Comparison of ENCODE assay signal across 10 mouse cellular contexts in genomic region chr3:68282844-68283594, GRCm38 (mm10).
DNase-seq lines count a peak whose midpoint lies in the region; ATAC-seq and TF ChIP-seq lines count a peak whose summit lies in the region.
"Had no signal": no experiment of that assay in that cellular context is flagged by ENCODE, and none has a peak within 500 bp of the region (broad histone marks: within the 10 kb centered on the region; RNA-seq: fewer than 3 reads in every experiment).

No protein-coding gene starts in this region.

- no peaks in the 10 kb centered on the region for H3K36me3 ChIP-seq in lung, embryonic 15.5 days
- no peaks in the 10 kb centered on the region for H3K36me3 ChIP-seq in hindbrain, embryonic 12.5 days
- no peaks in the 10 kb centered on the region for H3K36me3 ChIP-seq in lung, postnatal 0 days (ENCODE audit: insufficient read depth, low read length)
- no peaks in the 10 kb centered on the region for H3K36me3 ChIP-seq in stomach, embryonic 14.5 days (ENCODE audit: control insufficient read depth, insufficient read depth, low read length)

- H3K27ac ChIP-seq in lung, embryonic 15.5 days: no peak overlapping the region
- H3K27ac ChIP-seq in hindbrain, embryonic 12.5 days: peak overlapping the region; percentile 66
- no peak overlapping the region for H3K27ac ChIP-seq in lung, postnatal 0 days (ENCODE audit: low read length)
- H3K27ac ChIP-seq in stomach, embryonic 14.5 days (ENCODE audit: low read length): no peak overlapping the region

- H3K9ac ChIP-seq in lung, embryonic 15.5 days: no peak overlapping the region
- no peak overlapping the region for H3K9ac ChIP-seq in hindbrain, embryonic 12.5 days
- no peak overlapping the region for H3K9ac ChIP-seq in lung, postnatal 0 days (replicated peaks; ENCODE audit: low read depth)
- H3K9ac ChIP-seq in stomach, embryonic 14.5 days (replicated peaks; ENCODE audit: low read depth, low read length): no peak overlapping the region

- WGBS in lung, embryonic 15.5 days: 36% methylated on average over 7 of the region's 7 CpGs
- 40% methylated on average over 7 of the region's 7 CpGs for WGBS in hindbrain, embryonic 12.5 days
- WGBS in lung, postnatal 0 days: 34% methylated on average over 7 of the region's 7 CpGs
- WGBS in stomach, embryonic 14.5 days: 30% methylated on average over 7 of the region's 7 CpGs

- H3K4me3 ChIP-seq in lung, embryonic 15.5 days: no peak overlapping the region
- H3K4me3 ChIP-seq in hindbrain, embryonic 12.5 days: no peak overlapping the region
- H3K4me3 ChIP-seq in lung, postnatal 0 days (ENCODE audit: low read depth, low read length): no peak overlapping the region
- no peak overlapping the region for H3K4me3 ChIP-seq in stomach, embryonic 14.5 days (ENCODE audit: low read depth, low read length)

- no peak for DNase-seq in lung, postnatal 14 days
- DNase-seq in lung, postnatal 0 days (ENCODE audit: low spot score): peak; percentile 48
- no peak for DNase-seq in cerebellum, postnatal 25 days
- no peak for DNase-seq in cerebellum, postnatal 14 days
- DNase-seq: cerebellum, postnatal 36 days; gastrocnemius, postnatal 10 days had no signal

- no peak for TF ChIP-seq EP300 in lung, postnatal 0 days (IDR thresholded peaks at IDR 0.05)

- H3K4me2 ChIP-seq in lung, embryonic 15.5 days: peak overlapping the region; percentile 38
- 0 out of 2 replicates have a peak overlapping the region, but pooled peaks have one; percentile 3 for H3K4me2 ChIP-seq in hindbrain, embryonic 12.5 days (replicated peaks)
- H3K4me2 ChIP-seq in lung, postnatal 0 days (replicated peaks; ENCODE audit: low read depth, low read length): no peak overlapping the region; the same call in 1 of the 2 replicates
- peak overlapping the region; percentile 18 for H3K4me2 ChIP-seq in stomach, embryonic 14.5 days (replicated peaks; ENCODE audit: low read depth, low read length)

- H3K4me1 ChIP-seq in lung, embryonic 15.5 days: no peaks in the 10 kb centered on the region
- 0 out of 2 replicates have a peak, but pooled peaks cover 7% of the 10 kb centered on the region for H3K4me1 ChIP-seq in hindbrain, embryonic 12.5 days
- no peaks in the 10 kb centered on the region for H3K4me1 ChIP-seq in lung, postnatal 0 days (ENCODE audit: insufficient read depth, low read depth, low read length)
- no peaks in the 10 kb centered on the region for H3K4me1 ChIP-seq in stomach, embryonic 14.5 days (ENCODE audit: control insufficient read depth, insufficient read depth, low read length)

- ATAC-seq in lung, embryonic 15.5 days (ENCODE audit: borderline replicate concordance, extremely low read depth, low FRiP score, low TSS enrichment): peak; percentile 46; the same call in 1 of the 2 replicates
- ATAC-seq in hindbrain, embryonic 12.5 days (ENCODE audit: low FRiP score): peak; percentile 72
- peak; percentile 84 for ATAC-seq in lung, postnatal 0 days
- no peak for ATAC-seq in stomach, embryonic 14.5 days (ENCODE audit: insufficient number of reproducible peaks, insufficient read depth, low FRiP score, low read depth)
- ATAC-seq in activated CD4-positive, CD25-positive, alpha-beta regulatory T cell, adult 4 months: no peak

- no peaks in the 10 kb centered on the region for H3K9me3 ChIP-seq in lung, embryonic 15.5 days
- no peaks in the 10 kb centered on the region for H3K9me3 ChIP-seq in hindbrain, embryonic 12.5 days (replicated peaks)
- no peaks in the 10 kb centered on the region for H3K9me3 ChIP-seq in lung, postnatal 0 days (ENCODE audit: low read length)
- H3K9me3 ChIP-seq in stomach, embryonic 14.5 days (ENCODE audit: control insufficient read depth, low read depth, low read length): no peaks in the 10 kb centered on the region

- no peaks in the 10 kb centered on the region for H3K27me3 ChIP-seq in lung, embryonic 15.5 days
- H3K27me3 ChIP-seq in hindbrain, embryonic 12.5 days: no peaks in the 10 kb centered on the region
- no peaks in the 10 kb centered on the region for H3K27me3 ChIP-seq in lung, postnatal 0 days (replicated peaks; ENCODE audit: insufficient read depth, low read length)
- no peaks in the 10 kb centered on the region for H3K27me3 ChIP-seq in stomach, embryonic 14.5 days (ENCODE audit: control insufficient read depth, insufficient read depth, low read length)

- no peak for TF ChIP-seq CTCF in lung, postnatal 0 days (IDR thresholded peaks at IDR 0.05)

Comparison
In these comparisons a context has a peak if more than half of its experiments do, and no peak if none do; other contexts are left out.
1. ATAC-seq: peak in lung, embryonic 15.5 days (single experiment), hindbrain, embryonic 12.5 days (single experiment) and lung, postnatal 0 days (single experiment); none in stomach, embryonic 14.5 days (single experiment) and activated CD4-positive, CD25-positive, alpha-beta regulatory T cell, adult 4 months (single experiment).